Mouse (Mus musculus): ENCODE data around the gene Krtap3-1. TPM values are rescaled to one million over a fixed set of nuclear protein-coding genes. Genes with fewer than 3 reads are reported as not detected.

The Krtap3-1 gene
- total RNA-seq, 2 experiments from 2014 or later, result not detected

- DNase-seq (ENCODE audit: extremely low spot score in 1 of 2, low spot score in 2 of 2), result no peak
- intact Hi-C loops (cut with DNase I), result no loop called here
These were observed 15.7 kb downstream of the Krtap3-1 start, which contains the start of gene Krtap3-3 for GRCm38 (mm10) chr11:99550765-99551164. TSS of gene Krtap3-3 (minus strand) at chr11:99550865.

DNA sequence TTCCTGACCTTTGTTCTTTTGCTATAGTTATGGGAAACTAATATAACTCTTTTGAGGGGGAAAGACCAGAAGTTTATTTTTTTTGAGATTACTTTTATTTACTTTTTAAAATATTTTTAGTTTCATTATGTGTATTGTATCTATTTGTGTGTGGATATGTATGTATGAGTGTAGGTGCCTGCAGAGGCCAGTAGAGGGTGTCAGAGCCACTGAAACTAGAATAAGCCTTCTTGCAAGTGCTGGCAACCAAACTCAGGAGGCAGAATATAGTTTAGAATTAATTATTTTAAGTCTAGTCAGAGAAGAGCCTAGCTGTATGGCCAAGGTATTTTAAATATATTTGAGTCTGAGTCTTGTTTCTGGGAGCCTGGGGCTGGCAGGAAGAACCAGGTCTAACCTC lies 18.5 kb downstream of the Krtap3-1 start:
- no peak for DNase-seq (ENCODE audit: extremely low spot score in 1 of 2, low spot score in 2 of 2)
- intact Hi-C loops (cut with DNase I), result no loop called here

GRCm38 (mm10) chr11:99539721-99540120 lies 26.7 kb downstream of the Krtap3-1 start:
- intact Hi-C loops (cut with DNase I), result no loop called here

GRCm38 (mm10) chr11:99521288-99521860 lies 45.1 kb downstream of the Krtap3-1 start, which contains the start of gene Krt39:
TSS of gene Krt39 (minus strand) at chr11:99521338.
- no peak for DNase-seq (ENCODE audit: extremely low spot score in 1 of 2, low spot score in 2 of 2)
- intact Hi-C loops (cut with DNase I), result no loop called here

More at GRCm38 (mm10) chr11:99539721-99540120, 26.7 kb downstream of the Krtap3-1 start:
- DNase-seq (ENCODE audit: extremely low spot score in 1 of 2, low spot score in 2 of 2), result peak; percentile 8 to 57

Other genes starting within 250 kb of the Krtap3-1 start
- not detected for gene Krt25, start 243.7 kb downstream of the Krtap3-1 start, total RNA-seq (2021)
- gene Krt26, start 228.7 kb downstream of the Krtap3-1 start, total RNA-seq (2021), result under 1 TPM; 0.20 to 0.21 TPM
- not detected for gene Krt27, start 215.5 kb downstream of the Krtap3-1 start, total RNA-seq (2021)
- under 1 TPM in 1 of 2 experiments, not detected in 1; 0.28 TPM for gene Krt28, start 191.7 kb downstream of the Krtap3-1 start, total RNA-seq (2021)
- gene Krt10, start 177.3 kb downstream of the Krtap3-1 start, total RNA-seq (2021), result 10 to 100 TPM; 10.6 to 11.3 TPM
- 1 to 10 TPM; 6.0 to 6.3 TPM for gene Krt12, start 144.4 kb downstream of the Krtap3-1 start, total RNA-seq (2021)
- gene Krt20, start 128.5 kb downstream of the Krtap3-1 start, total RNA-seq (2021), result not detected
- not detected for gene Krt23, start 73.5 kb downstream of the Krtap3-1 start, total RNA-seq (2021)
- not detected for gene Krt39, start 45.3 kb downstream of the Krtap3-1 start, total RNA-seq (2021)
- gene Krt40, start 23.5 kb downstream of the Krtap3-1 start, total RNA-seq (2021), result not detected
- gene Krtap3-3, start 15.8 kb downstream of the Krtap3-1 start, total RNA-seq (2021), result not detected
- not detected for gene Krtap3-2, start 9.8 kb downstream of the Krtap3-1 start, total RNA-seq (2021)
- gene Gm11939, start 7.2 kb downstream of the Krtap3-1 start, total RNA-seq (2021), result not detected
- gene Krtap1-5, start 14.4 kb upstream of the Krtap3-1 start, total RNA-seq (2021), result not detected
- gene Krtap1-4, start 17.0 kb upstream of the Krtap3-1 start, total RNA-seq (2021), result not detected
- gene Krtap1-3, start 24.7 kb upstream of the Krtap3-1 start, total RNA-seq (2021), result not detected
- gene Krtap9-3, start 31.5 kb upstream of the Krtap3-1 start, total RNA-seq (2021), result not detected
- not detected for gene Gm11938, start 36.7 kb upstream of the Krtap3-1 start, total RNA-seq (2021)
- gene Gm11937, start 43.6 kb upstream of the Krtap3-1 start, total RNA-seq (2021), result not detected
- not detected for gene Krtap2-4, start 48.2 kb upstream of the Krtap3-1 start, total RNA-seq (2021)
- not detected for gene Gm11562, start 53.8 kb upstream of the Krtap3-1 start, total RNA-seq (2021)
- gene Krtap4-1, start 61.6 kb upstream of the Krtap3-1 start, total RNA-seq (2021), result not detected
- gene Krtap4-2, start 68.5 kb upstream of the Krtap3-1 start, total RNA-seq (2021), result not detected
- gene Krtap4-7, start 77.5 kb upstream of the Krtap3-1 start, total RNA-seq (2021), result not detected
- gene Gm11555, start 83.6 kb upstream of the Krtap3-1 start, total RNA-seq (2021), result not detected
- not detected for gene Gm11563, start 92.3 kb upstream of the Krtap3-1 start, total RNA-seq (2021)
- not detected for gene Krtap4-6, start 99.3 kb upstream of the Krtap3-1 start, total RNA-seq (2021)
- gene Gm14190, start 124.1 kb upstream of the Krtap3-1 start, total RNA-seq (2021), result not detected
- not detected for gene Gm14180, start 167.7 kb upstream of the Krtap3-1 start, total RNA-seq (2021)
- gene Gm11595, start 206.3 kb upstream of the Krtap3-1 start, total RNA-seq (2021), result not detected
- not detected for gene Krtap4-8, start 214.1 kb upstream of the Krtap3-1 start, total RNA-seq (2021)
- gene Krtap4-9, start 218.6 kb upstream of the Krtap3-1 start, total RNA-seq (2021), result not detected
- gene Gm11596, start 226.8 kb upstream of the Krtap3-1 start, total RNA-seq (2021), result not detected
- gene Gm11569, start 232.3 kb upstream of the Krtap3-1 start, total RNA-seq (2021), result not detected
- not detected for gene Gm11554, start 237.8 kb upstream of the Krtap3-1 start, total RNA-seq (2021)
- not detected for gene Krtap4-13, start 243.3 kb upstream of the Krtap3-1 start, total RNA-seq (2021)
- gene Gm11564, start 249.0 kb upstream of the Krtap3-1 start, total RNA-seq (2021), result not detected